Mouse (Mus musculus) limb, embryonic 11.5 days (tissue): ENCODE results near the gene Otof. TPM values are rescaled to one million over a fixed set of nuclear protein-coding genes. Genes with fewer than 3 reads are reported as not detected.

ENCODE experiments used
- ATAC-seq: fragments of 200-750 bp; cut with Nextera tagmentation; 2 replicates; pipeline ENCODE4 v1.8.0; 2017; ENCODE audit warnings: low read depth; ENCODE audit not compliant: insufficient number of reproducible peaks, low FRiP score, low TSS enrichment
- DNase-seq: peaks from one replicate; pipeline ENCODE4 v3.0.0-alpha.2; 2015; ENCODE audit warnings: low spot score
- H3K27ac ChIP-seq: fragments of 300-500 bp; sonication (generic); replicated peaks from 2 replicates; pipeline ENCODE4 v1.5.1; 2014; ENCODE audit warnings: low read depth, mild to moderate bottlenecking, low read length
- H3K27me3 ChIP-seq: fragments of 300-500 bp; sonication (generic); 2 replicates; pipeline ENCODE4 v1.6.1; 2014; ENCODE audit warnings: mild to moderate bottlenecking, low read length, mixed read lengths; ENCODE audit not compliant: control insufficient read depth, insufficient read depth
- H3K36me3 ChIP-seq: fragments of 300-500 bp; sonication (generic); 2 replicates; pipeline ENCODE4 v1.6.1; 2014; ENCODE audit warnings: mild to moderate bottlenecking, low read length, moderate library complexity, mixed read lengths; ENCODE audit not compliant: control insufficient read depth, insufficient read depth
- H3K4me1 ChIP-seq: fragments of 300-500 bp; sonication (generic); 2 replicates; pipeline ENCODE4 v1.6.1; 2014; ENCODE audit warnings: low read length, mixed read lengths; ENCODE audit not compliant: control insufficient read depth, insufficient read depth
- H3K4me2 ChIP-seq: fragments of 300-500 bp; sonication (generic); 2 replicates; pipeline ENCODE4 v1.6.1; 2014; ENCODE audit warnings: low read depth, mild to moderate bottlenecking, moderate library complexity; ENCODE audit not compliant: severe bottlenecking
- H3K4me3 ChIP-seq: fragments of 300-500 bp; sonication (generic); 2 replicates; pipeline ENCODE4 v1.5.1; 2014; ENCODE audit warnings: low read depth, low read length
- H3K9ac ChIP-seq: fragments of 300-500 bp; sonication (generic); 2 replicates; pipeline ENCODE4 v1.6.1; 2014; ENCODE audit warnings: mild to moderate bottlenecking, low read length
- H3K9me3 ChIP-seq: fragments of 300-500 bp; sonication (generic); 2 replicates; pipeline ENCODE4 v1.6.1; 2016; ENCODE audit warnings: low read length; ENCODE audit not compliant: control insufficient read depth
- WGBS: fragments of 180-500 bp; shearing (Covaris S2); extraction: QIAGEN DNeasy Blood & Tissue Kit; methylation state at CpG from one replicate; pipeline ENCODE4 v1.1.7; 2014; 5-methylcytosine and 5-hydroxymethylcytosine counted together
- polyA plus RNA-seq: library from polyadenylated mRNA; unstranded; fragments of >200 nt; fragmentation: Nextera tagmentation; extraction: Ambion mirVana; gene quantifications from 2 replicates; pipeline ENCODE4 v1.2.1, GENCODE M21; 2014

The Otof gene
- polyA plus RNA-seq, 1 experiment from 2014 or later: not detected

DNA sequence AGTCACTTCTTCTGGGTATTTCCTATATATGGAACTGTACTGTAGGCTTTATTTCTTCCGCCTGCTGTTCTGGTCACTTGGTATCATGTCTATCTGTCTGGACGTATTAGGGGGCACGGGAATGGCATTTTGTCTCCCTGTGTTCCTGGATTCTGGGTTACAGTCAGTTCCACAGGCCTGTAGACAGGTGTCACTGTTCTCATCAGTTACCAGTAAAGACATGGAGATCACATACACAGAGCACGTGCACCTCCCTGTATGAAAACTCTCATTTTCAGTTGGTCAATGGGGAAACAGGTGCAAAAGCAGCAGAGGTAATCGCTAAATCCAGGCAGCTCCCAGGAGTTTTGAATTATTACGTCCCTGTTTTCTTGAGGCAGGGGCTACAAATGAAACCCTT, 74.0 kb downstream of the Otof start:
- 81% methylated on average over 6 of the region's 6 CpGs for WGBS
- DNase-seq (no peak), ATAC-seq (no peak)
- H3K27me3 ChIP-seq: no peaks in the 10 kb centered on the region
- H3K9me3 ChIP-seq: no peaks in the 10 kb centered on the region
- no peak overlapping the region for H3K9ac ChIP-seq
- H3K27ac ChIP-seq: no peak overlapping the region
- H3K4me2 ChIP-seq: no peak overlapping the region
- no peaks in the 10 kb centered on the region for H3K36me3 ChIP-seq
- no peak overlapping the region for H3K4me3 ChIP-seq
- H3K4me1 ChIP-seq: no peaks in the 10 kb centered on the region

DNA sequence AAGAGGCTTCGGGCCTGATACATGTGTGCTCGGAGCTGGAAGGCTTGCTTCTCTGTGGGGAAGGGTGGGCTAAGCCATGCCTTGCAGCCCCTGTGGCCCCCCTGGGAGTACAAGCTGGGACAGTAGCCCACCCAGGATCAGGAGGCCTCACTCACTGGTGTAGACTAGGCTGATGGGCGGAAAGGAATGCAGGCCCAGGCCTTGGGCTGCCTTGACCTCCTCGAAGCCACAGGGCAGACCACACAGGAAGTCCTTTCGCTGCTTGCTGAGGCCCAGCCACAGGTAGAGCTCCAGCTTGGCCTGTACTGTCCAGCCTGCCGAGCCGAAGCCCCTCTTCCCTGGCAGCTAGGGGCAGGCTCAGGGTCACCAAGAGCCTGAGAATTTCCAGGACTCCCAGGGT, 78.9 kb downstream of the Otof start:
- Histone ChIP-seq H3K9ac (no peak overlapping the region), H3K27ac (no peak overlapping the region), H3K4me3 (no peak overlapping the region), H3K4me2 (no peak overlapping the region), H3K4me1 (no peaks in the 10 kb centered on the region), H3K9me3 (no peaks in the 10 kb centered on the region), H3K36me3 (no peaks in the 10 kb centered on the region), H3K27me3 (no peaks in the 10 kb centered on the region)
- 55% methylated on average over 7 of the region's 7 CpGs for whole genome bisulfite sequencing
- DNase-seq (no peak), ATAC-seq (no peak)

DNA sequence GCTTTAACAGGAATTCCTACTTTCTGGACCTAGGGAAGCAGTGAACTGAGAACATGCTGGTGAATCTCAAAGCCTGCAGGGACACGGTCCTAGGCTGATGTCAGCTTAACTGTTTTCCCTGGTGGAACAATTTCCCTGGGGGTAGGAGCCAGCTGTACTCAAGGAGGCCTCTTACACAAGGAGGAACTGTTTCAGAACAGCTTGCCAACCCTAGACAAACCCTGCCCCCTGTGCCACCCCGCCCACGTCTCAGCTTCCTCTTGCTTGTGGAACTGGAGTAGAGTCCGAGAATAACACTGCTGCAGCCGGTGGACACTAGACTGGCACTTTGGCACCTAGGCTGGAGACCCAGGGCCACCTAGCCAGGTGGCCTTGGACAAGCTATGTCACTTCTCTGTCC, 92.3 kb downstream of the Otof start:
- Histone ChIP-seq H3K27ac (no peak overlapping the region), H3K36me3 (no peaks in the 10 kb centered on the region), H3K4me2 (no peak overlapping the region), H3K9me3 (no peaks in the 10 kb centered on the region), H3K4me3 (no peak overlapping the region), H3K27me3 (no peaks in the 10 kb centered on the region), H3K4me1 (no peaks in the 10 kb centered on the region), H3K9ac (no peak overlapping the region)
- DNase-seq (no peak), ATAC-seq (no peak)
- 87% methylated on average over 5 of the region's 5 CpGs for WGBS

DNA sequence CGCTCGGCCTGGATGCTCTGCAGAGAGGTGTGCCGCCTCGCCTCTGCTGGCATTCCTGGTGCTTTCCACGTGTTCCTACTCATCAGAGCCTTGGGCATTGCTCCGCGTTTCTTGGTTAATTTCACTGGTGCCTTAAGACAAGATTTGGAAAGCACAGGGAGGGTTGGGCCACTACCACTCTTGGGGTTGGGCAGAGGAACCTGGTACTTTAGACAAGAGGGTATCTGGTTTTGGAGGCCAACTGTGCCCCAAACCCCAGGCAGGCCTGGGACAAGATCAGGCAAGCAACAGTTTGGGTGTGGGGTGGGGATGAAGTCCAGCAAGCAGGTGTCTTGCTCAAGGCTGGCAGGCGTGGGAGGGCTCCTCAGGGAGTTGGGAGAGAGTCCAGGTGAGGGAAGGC, 94.3 kb downstream of the Otof start:
- Histone ChIP-seq H3K9me3 (no peaks in the 10 kb centered on the region), H3K27me3 (no peaks in the 10 kb centered on the region), H3K27ac (no peak overlapping the region), H3K36me3 (no peaks in the 10 kb centered on the region), H3K4me3 (no peak overlapping the region), H3K4me1 (no peaks in the 10 kb centered on the region), H3K9ac (no peak overlapping the region), H3K4me2 (no peak overlapping the region)
- 74% methylated on average over 8 of the region's 8 CpGs for WGBS
- no peak for ATAC-seq
- DNase-seq: no peak

DNA sequence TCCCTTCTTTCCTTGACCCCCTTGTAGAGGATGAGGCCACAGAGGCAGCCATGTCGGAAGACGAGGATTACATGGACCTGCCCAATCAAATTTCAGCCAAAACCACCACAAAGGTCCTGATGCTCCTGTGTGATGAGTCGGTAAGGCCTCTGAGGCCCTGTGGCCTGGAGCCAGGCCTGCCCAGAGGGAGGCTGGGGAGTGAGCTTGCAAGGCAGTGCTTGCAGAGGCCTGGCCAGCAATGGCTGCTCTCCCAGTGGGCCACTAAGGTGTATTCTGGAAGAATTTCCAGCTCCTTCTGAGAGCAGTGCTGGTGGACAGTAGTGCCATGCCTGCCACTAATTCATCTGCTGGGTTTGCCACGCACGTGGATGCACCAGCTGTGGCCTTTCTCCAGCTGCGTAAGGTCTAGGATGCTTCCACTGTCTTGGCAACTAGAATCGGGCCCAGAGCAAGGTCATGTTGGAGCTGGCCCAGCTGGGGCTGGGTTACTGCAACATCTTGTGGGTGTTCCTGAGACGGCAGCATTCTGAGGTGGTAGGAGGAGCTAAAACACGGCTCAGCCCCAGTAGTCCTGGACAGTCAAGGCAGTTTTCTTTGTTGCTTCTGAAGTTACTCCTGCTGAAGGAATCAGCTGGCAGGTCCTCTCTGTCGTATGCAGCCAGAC, 103.2 kb downstream of the Otof start:
- ATAC-seq (no peak), DNase-seq (no peak)
- H3K4me2 ChIP-seq: no peak overlapping the region
- H3K27ac ChIP-seq: no peak overlapping the region
- H3K9me3 ChIP-seq: no peaks in the 10 kb centered on the region
- H3K4me1 ChIP-seq: no peaks in the 10 kb centered on the region
- no peak overlapping the region for H3K9ac ChIP-seq
- H3K27me3 ChIP-seq: no peaks in the 10 kb centered on the region
- no peak overlapping the region for H3K4me3 ChIP-seq
- no peaks in the 10 kb centered on the region for H3K36me3 ChIP-seq
- 89% methylated on average over 10 of the region's 10 CpGs for WGBS

DNA sequence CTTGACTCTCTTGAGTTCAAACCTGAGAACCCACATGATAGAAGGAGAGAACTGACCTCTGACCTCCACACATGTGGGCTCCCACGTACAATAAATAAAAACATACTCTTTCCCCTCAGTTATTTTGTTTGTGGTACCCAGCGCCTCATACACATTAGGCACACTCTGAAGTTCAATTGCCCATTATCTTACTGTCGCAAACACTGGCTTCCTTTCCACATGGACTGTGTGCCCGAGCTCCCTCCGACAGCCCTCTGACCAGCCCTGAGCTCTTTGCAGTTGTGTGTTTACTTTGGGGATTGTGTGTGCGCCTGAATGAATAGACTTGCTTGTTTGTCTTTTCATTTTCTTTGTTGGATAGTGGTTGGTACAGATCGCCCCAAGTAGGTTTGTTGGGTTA, 105.1 kb downstream of the Otof start:
- H3K9ac ChIP-seq: no peak overlapping the region
- no peak for ATAC-seq
- no peaks in the 10 kb centered on the region for H3K36me3 ChIP-seq
- H3K9me3 ChIP-seq: no peaks in the 10 kb centered on the region
- DNase-seq: no peak
- H3K4me1 ChIP-seq: no peaks in the 10 kb centered on the region
- H3K4me3 ChIP-seq: no peak overlapping the region
- H3K27me3 ChIP-seq: no peaks in the 10 kb centered on the region
- no peak overlapping the region for H3K27ac ChIP-seq
- H3K4me2 ChIP-seq: no peak overlapping the region
- 86% methylated on average over 7 of the region's 7 CpGs for WGBS

DNA sequence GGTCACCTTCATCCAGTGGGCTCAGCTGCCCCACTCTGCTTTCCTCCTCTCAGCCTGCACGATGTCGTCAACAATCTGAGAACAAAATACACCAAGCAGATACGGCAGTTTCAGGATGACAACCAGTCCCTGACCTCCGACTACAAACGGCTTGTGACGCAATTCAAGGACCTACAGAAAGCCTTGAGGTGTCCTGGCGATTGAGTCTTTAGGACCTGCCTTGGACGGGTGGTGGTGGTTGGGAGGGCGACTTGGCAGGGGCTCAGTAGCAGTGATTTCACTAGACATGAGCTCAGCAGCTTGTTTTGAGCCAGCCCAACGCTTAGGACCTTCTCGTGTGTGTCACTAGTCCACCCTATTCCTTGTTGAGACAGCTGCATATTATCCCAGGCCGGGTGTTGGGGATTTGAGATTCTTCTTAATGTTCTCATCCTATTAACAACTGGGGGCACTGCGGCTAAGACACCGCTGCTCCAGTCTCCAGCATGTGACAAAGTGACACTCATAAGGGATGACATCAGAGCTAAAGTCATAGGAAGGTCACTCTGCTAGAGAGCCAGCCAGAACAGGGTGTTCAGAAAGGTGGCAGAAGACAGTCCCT, 106.1 kb downstream of the Otof start:
- Histone ChIP-seq H3K4me2 (no peak overlapping the region), H3K27ac (no peak overlapping the region), H3K4me1 (no peaks in the 10 kb centered on the region), H3K4me3 (no peak overlapping the region), H3K9me3 (no peaks in the 10 kb centered on the region), H3K9ac (no peak overlapping the region), H3K36me3 (no peaks in the 10 kb centered on the region), H3K27me3 (no peaks in the 10 kb centered on the region)
- DNase-seq (no peak), ATAC-seq (no peak)
- 85% methylated on average over 14 of the region's 14 CpGs for whole genome bisulfite sequencing

DNA sequence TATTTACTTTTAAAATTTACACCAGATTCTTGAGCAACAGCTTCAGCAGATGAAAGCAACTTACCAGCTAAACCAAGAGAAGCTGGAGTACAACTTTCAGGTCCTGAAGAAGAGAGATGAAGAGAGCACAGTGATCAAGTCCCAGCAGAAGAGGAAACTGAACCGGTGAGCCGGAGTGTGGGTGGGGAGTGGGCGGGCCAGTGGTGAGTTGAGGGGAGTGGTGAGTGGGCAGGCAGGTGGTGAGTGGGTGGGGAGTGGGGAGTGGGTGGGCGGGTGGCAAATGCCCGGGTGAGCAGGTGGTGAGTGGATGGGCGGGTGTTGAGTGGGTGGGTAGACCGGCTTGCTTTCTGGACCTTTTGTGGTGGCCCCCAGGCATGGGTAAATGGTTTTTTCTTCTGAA, 106.6 kb downstream of the Otof start:
- WGBS: 82% methylated on average over 7 of the region's 7 CpGs
- Histone ChIP-seq H3K4me1 (no peaks in the 10 kb centered on the region), H3K9ac (no peak overlapping the region), H3K27me3 (no peaks in the 10 kb centered on the region), H3K9me3 (no peaks in the 10 kb centered on the region), H3K4me3 (no peak overlapping the region), H3K4me2 (no peak overlapping the region), H3K27ac (no peak overlapping the region), H3K36me3 (no peaks in the 10 kb centered on the region)
- ATAC-seq: no peak
- no peak for DNase-seq

DNA sequence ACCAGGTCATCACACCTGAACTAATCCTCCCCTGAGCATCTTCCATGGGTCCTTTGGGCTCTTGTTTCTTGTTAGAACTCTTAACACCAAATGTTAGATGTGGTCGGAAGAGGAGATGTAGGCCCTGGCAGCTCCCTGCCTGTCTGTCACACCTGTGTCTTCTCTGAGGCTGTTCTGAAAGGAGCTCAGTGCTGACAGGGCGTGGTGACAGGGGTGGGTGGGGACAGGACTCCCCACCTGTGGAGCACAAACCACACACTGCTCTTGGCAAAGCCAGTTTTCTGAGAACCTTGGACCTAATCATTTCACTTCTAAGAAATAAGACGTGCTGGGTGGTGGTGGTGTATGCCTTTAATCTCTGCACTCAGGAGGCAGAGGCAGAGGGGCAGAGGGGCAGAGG, 108.1 kb downstream of the Otof start:
- H3K4me1 ChIP-seq: no peaks in the 10 kb centered on the region
- ATAC-seq (no peak), DNase-seq (no peak)
- H3K9ac ChIP-seq: no peak overlapping the region
- H3K4me3 ChIP-seq: no peak overlapping the region
- H3K4me2 ChIP-seq: no peak overlapping the region
- 68% methylated on average over 3 of the region's 3 CpGs for WGBS
- H3K36me3 ChIP-seq: no peaks in the 10 kb centered on the region
- no peaks in the 10 kb centered on the region for H3K9me3 ChIP-seq
- H3K27ac ChIP-seq: no peak overlapping the region
- H3K27me3 ChIP-seq: no peaks in the 10 kb centered on the region
